Mouse (Mus musculus): Measurements from ENCODE around the gene Cfap57.

The Cfap57 gene

DNA sequence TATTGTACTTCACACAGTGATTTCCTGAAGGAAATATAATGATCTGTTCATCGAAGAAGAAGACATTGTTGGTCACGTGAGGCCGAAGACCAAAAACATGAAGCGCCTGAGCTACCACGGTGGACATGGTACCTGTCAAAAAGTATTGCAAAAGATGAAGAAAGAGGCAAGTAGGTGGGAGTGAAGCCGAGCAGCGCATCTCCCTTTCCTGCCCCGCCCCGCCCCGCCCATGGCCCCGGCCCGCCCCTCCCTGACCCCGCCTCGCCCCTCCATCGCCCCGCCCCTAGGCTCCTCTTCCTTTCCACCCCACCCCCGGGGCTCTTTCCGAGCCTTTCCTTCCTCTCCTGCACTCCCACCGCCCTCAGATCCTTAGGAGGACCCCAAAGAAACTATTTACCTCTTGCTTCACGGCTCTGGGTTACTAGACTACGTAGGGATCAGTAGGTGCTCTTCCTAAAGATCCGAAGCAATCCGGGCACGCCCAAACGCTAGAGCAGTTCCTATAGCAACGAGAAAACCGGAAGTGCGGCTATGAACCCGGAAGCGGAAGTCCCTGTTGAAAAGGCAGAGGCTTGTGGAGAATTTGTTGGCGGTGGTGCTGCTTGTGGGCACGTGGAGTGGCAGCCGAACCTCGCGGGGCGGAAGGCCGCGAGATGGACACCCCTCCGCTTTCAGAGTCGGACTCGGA lies at the start of gene Cfap57, which contains the start of gene Ebna1bp2:
Gene Cfap57, minus strand, starts transcription at position 499 of the 688 bp plus-strand sequence.
Gene Ebna1bp2, plus strand, starts transcription at position 521 of the 688 bp plus-strand sequence.
- peak; percentile 92 for DNase-seq (ENCODE audit: low spot score)

DNA sequence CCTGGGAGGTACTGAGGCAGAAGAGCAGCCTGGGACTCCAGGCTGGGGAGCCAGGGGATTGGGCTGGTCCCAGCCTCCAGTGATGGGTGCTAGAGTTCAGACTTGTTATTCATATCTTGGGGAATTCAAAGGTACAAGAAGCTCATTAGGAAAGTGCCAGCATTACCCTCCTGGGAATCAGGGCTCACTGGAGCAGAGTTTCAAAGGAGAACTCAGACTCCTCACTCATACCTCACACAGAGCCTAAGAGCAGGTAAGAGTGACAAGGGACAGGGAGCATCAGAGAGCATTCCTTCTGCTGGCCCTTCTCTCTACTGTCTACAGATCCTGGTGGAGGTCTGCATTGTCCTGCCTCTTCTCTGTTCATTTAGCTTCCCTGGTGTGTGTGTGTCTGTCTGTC lies 38.1 kb upstream of the Cfap57 start, which contains the start of gene Olfr62:
Gene Olfr62, plus strand, starts transcription at position 301 of the 400 bp plus-strand sequence.
- DNase-seq (ENCODE audit: low spot score), result no peak

GRCm38 (mm10) chr4:118645234-118645633 lies 24.7 kb upstream of the Cfap57 start:
- DNase-seq (ENCODE audit: low spot score), result peak; percentile 79

DNA sequence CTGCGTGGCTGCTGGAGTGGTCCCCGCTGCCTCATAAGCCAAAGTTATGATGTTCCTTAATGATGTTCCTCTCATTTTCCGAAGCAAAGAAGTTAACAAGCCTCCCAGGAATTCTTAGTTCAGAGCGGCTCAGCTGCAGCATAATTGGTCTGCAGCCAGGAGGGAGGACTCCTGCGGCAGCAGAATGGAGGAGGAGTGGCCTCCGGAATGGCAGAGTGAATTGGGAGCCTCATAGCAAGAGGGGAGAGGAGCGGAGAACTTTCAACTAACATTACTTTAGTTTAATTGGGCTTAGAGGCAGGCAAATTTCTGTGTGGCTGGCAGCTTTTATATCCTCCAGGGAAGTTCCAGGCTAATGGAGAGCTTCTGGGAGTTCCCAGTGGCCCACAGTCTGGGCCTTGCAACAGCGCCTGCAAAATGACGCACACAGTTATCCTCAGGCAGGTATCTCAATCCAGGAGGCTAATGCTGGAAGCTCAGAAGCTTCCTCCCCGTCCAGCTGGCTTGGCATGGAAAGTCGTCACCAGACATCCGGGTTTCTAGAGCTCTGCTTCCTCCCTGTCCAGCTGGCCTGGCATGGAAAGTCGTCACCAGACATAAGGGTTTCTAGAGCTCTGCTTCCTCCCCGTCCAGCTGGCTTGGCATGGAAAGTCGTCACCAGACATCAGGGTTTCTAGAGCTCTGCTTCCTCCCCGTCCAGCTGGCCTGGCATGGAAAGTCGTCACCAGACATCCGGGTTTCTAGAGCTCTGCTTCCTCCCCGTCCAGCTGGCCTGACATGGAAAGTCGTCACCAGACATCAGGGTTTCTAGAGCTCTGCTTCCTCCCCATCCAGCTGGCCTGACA lies 22.0 kb upstream of the Cfap57 start:
- DNase-seq (ENCODE audit: low spot score), result peak; percentile 51

DNA sequence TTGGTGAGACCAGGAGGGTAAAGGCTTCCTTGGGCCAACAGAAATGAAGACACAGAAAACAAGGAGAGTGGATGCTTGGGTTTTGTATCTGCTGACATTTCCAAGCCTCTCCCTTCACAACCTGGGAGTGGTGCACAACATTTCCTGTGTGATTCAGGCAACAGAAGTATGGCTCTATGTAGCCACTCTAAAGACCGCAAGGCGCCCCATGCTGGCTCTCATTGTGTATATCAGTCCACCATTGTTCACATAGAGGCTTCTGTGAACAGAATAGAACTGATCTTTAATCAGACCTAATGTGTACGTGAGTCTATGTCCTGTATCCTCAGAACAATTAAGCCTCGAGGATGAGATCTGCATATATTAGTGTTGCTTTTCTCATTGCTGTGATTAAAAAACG lies 9.7 kb upstream of the Cfap57 start:
- no peak for DNase-seq (ENCODE audit: low spot score)

DNA sequence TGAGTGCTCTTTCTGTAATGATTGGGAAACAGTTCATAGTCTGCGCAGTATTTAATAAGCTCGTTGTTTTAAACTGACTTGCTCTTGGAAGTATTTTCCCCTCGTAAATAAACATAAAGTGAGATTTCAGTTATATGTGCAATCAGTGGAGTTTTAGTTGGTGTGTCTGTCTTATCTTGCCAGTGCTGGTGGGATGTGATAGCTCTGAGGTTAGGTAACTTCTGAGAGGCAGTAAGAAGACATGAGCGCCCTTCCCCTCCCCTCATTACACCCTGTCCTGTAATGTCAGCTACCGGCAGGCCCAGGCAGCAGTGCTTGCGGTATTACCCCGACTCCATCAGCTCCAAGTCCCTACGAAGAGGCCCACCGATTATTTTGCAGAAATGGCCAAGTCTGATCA lies 1.2 kb upstream of the Cfap57 start:
- DNase-seq (ENCODE audit: low spot score), result no peak

DNA sequence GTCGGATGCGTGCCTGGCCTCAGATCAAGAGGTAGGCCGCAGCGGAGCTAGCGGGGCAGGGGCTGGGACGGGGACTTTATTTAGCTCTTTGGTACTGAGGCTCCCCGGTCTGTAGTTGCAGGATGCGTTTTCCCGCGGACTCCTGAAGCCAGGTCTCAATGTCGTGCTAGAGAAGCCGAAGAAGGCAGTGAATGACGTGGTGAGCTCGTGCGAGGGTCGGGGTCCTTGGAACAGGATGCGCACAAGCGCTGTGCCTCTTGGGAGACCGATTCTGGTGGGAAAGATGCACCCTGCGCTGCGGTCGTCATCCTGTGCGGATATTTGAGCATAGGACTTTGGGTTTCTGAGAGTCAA lies 367 bp upstream of the Cfap57 start:
- no peak for DNase-seq (ENCODE audit: low spot score)

DNA sequence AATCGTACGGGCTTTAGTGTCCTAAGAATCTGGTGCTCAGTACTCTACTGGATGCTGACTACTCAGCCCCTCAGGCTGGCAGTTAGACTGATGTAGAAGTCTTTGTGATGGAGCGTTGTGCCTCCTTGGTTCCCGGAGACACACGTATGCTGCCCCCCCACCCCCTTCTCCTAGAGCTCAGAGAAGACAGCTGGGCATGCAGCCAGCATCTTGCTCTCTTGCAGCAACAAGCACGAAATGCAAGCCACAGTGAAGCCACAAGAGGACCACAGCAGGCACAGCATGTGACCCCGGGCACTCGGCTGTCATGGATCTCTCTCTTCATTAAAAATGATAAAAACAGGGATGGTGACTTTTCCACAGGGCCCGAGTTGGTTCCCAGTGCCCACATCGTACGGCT lies 5.2 kb downstream of the Cfap57 start:
- DNase-seq (ENCODE audit: low spot score), result no peak

DNA sequence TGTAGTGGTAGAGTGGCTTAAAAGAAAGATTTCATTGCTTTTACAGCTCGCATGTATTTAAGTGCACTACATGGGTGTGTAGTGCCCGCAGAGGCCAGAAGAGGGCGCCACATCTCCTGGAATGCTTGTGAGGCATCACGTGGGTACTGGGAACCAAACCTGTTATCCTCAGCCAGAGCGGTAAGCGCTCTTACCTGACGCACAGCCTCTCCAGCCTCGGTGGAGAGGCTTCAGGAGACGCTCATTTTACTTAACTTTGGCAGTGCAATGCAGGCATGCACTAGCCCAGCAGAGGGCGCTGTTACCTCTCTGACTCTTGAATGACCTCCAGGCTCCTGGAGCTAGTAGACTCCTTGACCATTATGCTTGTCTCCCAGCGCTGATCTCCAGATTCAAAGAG lies 8.0 kb downstream of the Cfap57 start:
- DNase-seq (ENCODE audit: low spot score), result peak; percentile 82

DNA sequence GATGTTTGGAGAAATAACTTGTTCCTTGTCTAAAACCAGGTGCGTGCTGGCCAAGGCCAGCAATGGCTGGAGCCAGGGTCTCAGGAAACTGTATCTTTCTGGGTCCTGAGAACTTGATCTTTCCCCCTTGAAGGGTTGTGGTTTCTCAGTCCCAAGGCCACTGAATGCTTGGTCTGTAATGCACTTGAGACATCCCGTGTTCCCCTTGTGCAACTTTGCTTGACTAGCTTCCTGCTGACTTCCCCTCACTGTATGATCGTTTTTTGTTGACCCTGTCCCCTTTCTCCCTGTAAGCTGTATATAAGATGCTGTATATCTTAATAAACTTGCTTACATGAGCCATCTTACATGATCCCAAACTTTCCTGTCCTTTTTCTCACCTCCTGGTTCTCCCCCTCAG lies 10.7 kb downstream of the Cfap57 start:
- no peak for DNase-seq (ENCODE audit: low spot score)

GRCm38 (mm10) chr4:118604065-118604464 lies 16.5 kb downstream of the Cfap57 start:
- DNase-seq (ENCODE audit: low spot score), result no peak

- no peak for DNase-seq (ENCODE audit: low spot score)
Observed at GRCm38 (mm10) chr4:118589733-118590130, 30.8 kb downstream of the Cfap57 start.

DNA sequence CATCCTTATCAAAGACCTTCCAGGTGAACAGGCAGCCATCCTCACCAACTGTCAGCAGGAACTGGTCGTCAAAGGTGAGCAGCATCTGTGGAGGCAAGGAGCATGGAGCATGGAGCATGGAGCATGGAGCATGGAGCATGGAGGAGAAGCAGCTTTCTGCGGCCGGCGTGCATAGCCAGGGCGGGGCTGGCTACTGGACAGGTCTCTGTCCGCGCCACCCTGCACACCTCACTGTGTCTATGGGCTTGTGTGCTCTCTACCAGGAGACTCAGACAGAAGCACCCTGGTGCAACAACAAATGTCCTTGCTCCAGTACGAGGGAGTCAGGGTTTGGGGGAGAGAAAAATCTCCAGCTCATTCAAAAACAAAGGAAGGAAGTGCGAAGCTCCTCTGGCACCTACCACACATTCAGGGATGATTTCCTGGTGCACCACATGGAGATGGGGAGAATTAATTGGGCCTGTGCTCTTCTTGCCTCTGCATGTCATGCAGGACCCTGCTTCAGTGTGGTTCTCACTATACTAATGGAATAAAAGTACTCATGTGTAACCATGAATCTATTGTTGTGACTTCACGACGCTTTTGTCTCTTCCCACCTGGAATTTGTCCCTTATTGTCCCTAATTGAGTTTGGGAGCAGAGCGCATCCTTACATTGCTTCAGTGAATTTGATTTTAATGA lies 31.4 kb downstream of the Cfap57 start:
- DNase-seq (ENCODE audit: low spot score), result no peak

GRCm38 (mm10) chr4:118582629-118583028 lies 37.9 kb downstream of the Cfap57 start:
- DNase-seq (ENCODE audit: low spot score), result no peak

DNA sequence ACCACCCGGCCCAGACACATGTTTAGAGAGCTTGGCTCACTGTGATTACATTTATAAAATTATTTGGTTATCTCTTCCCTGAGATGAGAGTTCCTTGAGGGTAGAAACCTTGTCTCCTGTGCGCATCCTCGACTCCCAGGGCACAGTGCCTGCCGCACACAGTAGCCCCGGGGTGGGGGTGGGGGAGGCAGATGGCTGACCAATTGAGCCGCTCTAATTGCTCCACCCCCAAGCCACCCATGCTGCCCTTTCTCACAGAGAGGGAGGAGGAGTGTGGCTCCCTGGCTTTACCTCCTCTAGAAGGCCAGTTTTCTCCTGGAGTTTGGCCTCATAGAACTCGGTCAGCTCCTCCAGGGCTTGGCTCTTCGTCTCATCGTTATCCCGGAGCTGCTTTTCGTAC lies 39.1 kb downstream of the Cfap57 start:
- DNase-seq (ENCODE audit: low spot score), result no peak

- DNase-seq (ENCODE audit: low spot score), result peak; percentile 78
Observed at GRCm38 (mm10) chr4:118579313-118579712, 41.3 kb downstream of the Cfap57 start.

- peak; percentile 95 for DNase-seq (ENCODE audit: low spot score)
Observed at GRCm38 (mm10) chr4:118576097-118576496, 44.5 kb downstream of the Cfap57 start.

DNA sequence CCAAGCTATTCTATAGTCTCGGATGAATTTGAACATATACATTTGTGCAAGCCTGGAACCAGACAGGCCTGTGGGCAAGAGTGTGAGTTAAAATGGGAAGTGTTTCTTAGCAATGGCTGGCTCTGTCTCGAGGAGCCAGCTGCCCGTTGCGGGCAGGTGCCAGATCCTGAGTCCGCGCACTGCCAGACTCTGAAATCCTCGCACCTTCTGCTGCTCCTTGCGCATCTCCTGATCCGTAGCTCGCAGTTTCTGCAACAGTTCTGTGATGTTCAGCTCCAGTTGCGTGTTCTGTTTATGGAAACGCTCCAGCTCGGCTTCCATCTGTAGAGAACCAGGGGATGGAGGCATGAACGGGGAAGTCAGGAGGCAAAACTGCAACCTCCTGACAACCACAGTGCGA lies 49.1 kb downstream of the Cfap57 start:
- DNase-seq (ENCODE audit: low spot score), result no peak

DNA sequence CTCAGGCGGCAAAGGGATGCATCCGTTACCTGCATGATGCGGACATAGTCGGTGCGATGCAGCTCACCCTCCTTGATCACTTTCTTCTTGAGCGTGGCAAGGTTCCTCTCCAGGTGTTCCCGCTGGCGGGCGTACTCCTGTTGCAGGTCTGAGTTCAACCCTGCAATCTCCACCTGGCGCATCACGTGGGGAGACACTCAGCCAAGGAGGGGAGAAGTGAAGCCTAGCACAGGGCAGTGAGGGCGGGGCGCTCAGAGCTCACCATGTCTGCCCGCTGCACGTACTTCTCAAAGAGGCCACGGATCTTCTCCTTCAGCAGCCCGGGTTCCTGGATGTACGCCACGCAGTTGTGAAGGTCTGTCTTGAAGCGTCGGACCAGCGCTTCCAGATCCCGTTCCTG lies 51.3 kb downstream of the Cfap57 start:
- DNase-seq (ENCODE audit: low spot score), result no peak

DNA sequence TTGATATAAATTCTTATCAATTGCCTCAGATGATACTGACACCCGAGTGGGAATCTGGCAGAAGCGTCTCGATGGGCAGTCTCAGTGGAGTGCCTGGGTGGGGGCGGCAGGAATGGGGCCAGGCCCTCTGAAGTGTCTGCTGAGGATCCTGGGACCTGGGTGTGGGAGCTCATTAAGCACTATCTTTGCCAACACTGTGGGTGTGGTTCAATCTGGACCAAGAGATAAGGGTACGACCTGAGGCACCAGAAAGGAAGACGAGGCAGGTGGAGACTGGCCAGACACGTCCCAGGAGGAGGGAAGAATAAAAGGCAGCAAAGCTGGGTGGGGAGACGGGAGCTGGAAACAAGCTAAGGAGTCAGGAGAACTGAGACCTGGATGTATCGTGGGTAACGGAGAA lies 51.9 kb downstream of the Cfap57 start:
- DNase-seq (ENCODE audit: low spot score), result no peak

DNA sequence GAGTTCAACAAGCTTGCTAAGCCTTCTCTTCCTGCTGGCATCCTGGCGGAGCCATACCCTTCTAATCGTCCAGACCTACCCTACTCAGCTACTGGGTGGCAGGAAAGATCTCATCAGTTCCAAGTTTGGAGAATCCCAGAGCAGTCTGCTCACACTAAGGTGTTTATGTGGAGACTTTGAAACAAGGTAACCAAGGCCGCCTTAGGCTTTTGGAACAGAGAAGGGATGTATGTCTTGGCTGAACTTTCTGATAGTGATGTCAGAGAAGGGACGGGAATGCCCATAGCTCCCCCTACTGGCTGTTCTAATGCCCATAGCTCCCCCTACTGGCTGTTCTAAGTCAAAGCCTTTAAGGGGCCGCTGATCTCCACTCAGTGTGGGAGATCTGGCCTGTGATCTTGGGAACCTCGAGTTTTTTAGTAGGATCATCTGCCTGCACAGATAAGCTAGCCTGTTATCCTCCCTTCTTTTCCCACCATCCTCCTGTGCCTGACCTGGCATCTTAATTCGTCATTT lies 54.4 kb downstream of the Cfap57 start:
- DNase-seq (ENCODE audit: low spot score), result peak; percentile 57

- no peak for DNase-seq (ENCODE audit: low spot score)
Observed at GRCm38 (mm10) chr4:118564926-118565279, 55.7 kb downstream of the Cfap57 start.
